Mouse (Mus musculus): ENCODE results near the gene Exoc5. TPM values are rescaled to one million over a fixed set of nuclear protein-coding genes. Genes with fewer than 3 reads are reported as not detected.
"Not testable (repeated sequence)": the region's sequence is repeated elsewhere in the genome, so short reads cannot be mapped to it uniquely, and the experiment has no call there.

Gene Exoc5
- polyA plus RNA-seq (2015; fragmentation: Nextera tagmentation; extraction: Ambion mirVana): 43.1 and 44.4 TPM in 2 replicates

GRCm38 (mm10) chr14:49066274-49066823 lies at the start of gene Exoc5:
Gene Exoc5, minus strand, starts transcription at chr14:49066653.
- H3K27me3 ChIP-seq: no peaks in the 10 kb centered on the region
- peak within 1 kb of the TSS; percentile 63 for H3K4me2 ChIP-seq
- H3K9me3 ChIP-seq: no peaks in the 10 kb centered on the region
- peak; percentile 92 for ATAC-seq (ENCODE audit: insufficient number of reproducible peaks, low FRiP score, low TSS enrichment, low read depth)
- peak within 1 kb of the TSS; percentile 93 for H3K9ac ChIP-seq
- under 1% methylated on average over 51 of the region's 53 CpGs for WGBS
- H3K4me3 ChIP-seq: peak within 1 kb of the TSS; percentile 92
- H3K36me3 ChIP-seq: no peaks in the 10 kb centered on the region
- peak within 1 kb of the TSS; percentile 99 for H3K27ac ChIP-seq
- peaks cover 17% of the 10 kb centered on the region for H3K4me1 ChIP-seq

- not testable (repeated sequence) for H3K9ac ChIP-seq; H3K4me1 ChIP-seq; H3K4me3 ChIP-seq; H3K27ac ChIP-seq; H3K36me3 ChIP-seq; H3K9me3 ChIP-seq; ATAC-seq (ENCODE audit: insufficient number of reproducible peaks, low FRiP score, low TSS enrichment, low read depth); H3K4me2 ChIP-seq; H3K27me3 ChIP-seq
- WGBS: 28% methylated on average over 1 of the region's 1 CpGs
Observed at GRCm38 (mm10) chr14:49091755-49092154, 25.3 kb upstream of the Exoc5 start.

GRCm38 (mm10) chr14:49091277-49091676 lies 24.8 kb upstream of the Exoc5 start:
- H3K36me3 ChIP-seq: peaks cover 3% of the 10 kb centered on the region; the same call in 1 of the 2 replicates
- H3K27me3 ChIP-seq: no peaks in the 10 kb centered on the region
- no peak overlapping the region for H3K4me2 ChIP-seq
- no peak overlapping the region for H3K4me3 ChIP-seq
- no peak overlapping the region for H3K9ac ChIP-seq
- H3K4me1 ChIP-seq: no peaks in the 10 kb centered on the region
- no peaks in the 10 kb centered on the region for H3K9me3 ChIP-seq
- no peak overlapping the region for H3K27ac ChIP-seq
- ATAC-seq (ENCODE audit: insufficient number of reproducible peaks, low FRiP score, low TSS enrichment, low read depth): no peak
- 85% methylated on average over 4 of the region's 4 CpGs for WGBS

- Histone ChIP-seq H3K9ac (no peak overlapping the region), H3K36me3 (peaks cover 6% of the 10 kb centered on the region; the same call in 1 of the 2 replicates), H3K4me3 (no peak overlapping the region), H3K27ac (no peak overlapping the region), H3K4me1 (no peaks in the 10 kb centered on the region), H3K4me2 (no peak overlapping the region), H3K27me3 (no peaks in the 10 kb centered on the region), H3K9me3 (no peaks in the 10 kb centered on the region)
- ATAC-seq (ENCODE audit: insufficient number of reproducible peaks, low FRiP score, low TSS enrichment, low read depth): no peak
- 35% methylated on average over 5 of the region's 5 CpGs for WGBS
Observed at GRCm38 (mm10) chr14:49090102-49090501, 23.6 kb upstream of the Exoc5 start.

- H3K4me1 ChIP-seq: no peaks in the 10 kb centered on the region
- ATAC-seq (ENCODE audit: insufficient number of reproducible peaks, low FRiP score, low TSS enrichment, low read depth): no peak
- no peak overlapping the region for H3K4me3 ChIP-seq
- peaks cover 8% of the 10 kb centered on the region; the same call in 1 of the 2 replicates for H3K36me3 ChIP-seq
- no peaks in the 10 kb centered on the region for H3K27me3 ChIP-seq
- no peak overlapping the region for H3K9ac ChIP-seq
- no peak overlapping the region for H3K27ac ChIP-seq
- no peak overlapping the region for H3K4me2 ChIP-seq
- 19% methylated on average over 6 of the region's 6 CpGs for WGBS
- H3K9me3 ChIP-seq: no peaks in the 10 kb centered on the region
Observed at GRCm38 (mm10) chr14:49089461-49090058, 23.1 kb upstream of the Exoc5 start.

GRCm38 (mm10) chr14:49088155-49089048 lies 21.9 kb upstream of the Exoc5 start:
- WGBS: 41% methylated on average over 14 of the region's 14 CpGs
- no peak overlapping the region for H3K9ac ChIP-seq
- H3K4me1 ChIP-seq: no peaks in the 10 kb centered on the region
- H3K4me3 ChIP-seq: no peak overlapping the region
- H3K9me3 ChIP-seq: no peaks in the 10 kb centered on the region
- no peak overlapping the region for H3K4me2 ChIP-seq
- H3K27ac ChIP-seq: no peak overlapping the region
- peaks cover 13% of the 10 kb centered on the region for H3K36me3 ChIP-seq
- ATAC-seq (ENCODE audit: insufficient number of reproducible peaks, low FRiP score, low TSS enrichment, low read depth): no peak
- no peaks in the 10 kb centered on the region for H3K27me3 ChIP-seq

GRCm38 (mm10) chr14:49086522-49086921 lies 20.1 kb upstream of the Exoc5 start:
- no peak overlapping the region for H3K4me3 ChIP-seq
- no peak overlapping the region for H3K27ac ChIP-seq
- 82% methylated on average over 4 of the region's 4 CpGs for WGBS
- no peak overlapping the region for H3K9ac ChIP-seq
- peaks cover 20% of the 10 kb centered on the region for H3K36me3 ChIP-seq
- ATAC-seq (ENCODE audit: insufficient number of reproducible peaks, low FRiP score, low TSS enrichment, low read depth): no peak
- no peak overlapping the region for H3K4me2 ChIP-seq
- no peaks in the 10 kb centered on the region for H3K27me3 ChIP-seq
- no peaks in the 10 kb centered on the region for H3K9me3 ChIP-seq
- H3K4me1 ChIP-seq: no peaks in the 10 kb centered on the region

- Histone ChIP-seq H3K4me1 (no peaks in the 10 kb centered on the region), H3K36me3 (peaks cover 26% of the 10 kb centered on the region), H3K9me3 (no peaks in the 10 kb centered on the region), H3K9ac (no peak overlapping the region), H3K27me3 (no peaks in the 10 kb centered on the region), H3K27ac (no peak overlapping the region), H3K4me2 (no peak overlapping the region), H3K4me3 (no peak overlapping the region)
- WGBS: 95% methylated on average over 2 of the region's 2 CpGs
- no peak for ATAC-seq (ENCODE audit: insufficient number of reproducible peaks, low FRiP score, low TSS enrichment, low read depth)
Observed at GRCm38 (mm10) chr14:49078820-49079219, 12.4 kb upstream of the Exoc5 start.

- H3K9me3 ChIP-seq: no peaks in the 10 kb centered on the region
- no peak overlapping the region for H3K4me2 ChIP-seq
- H3K4me1 ChIP-seq: no peaks in the 10 kb centered on the region
- no peaks in the 10 kb centered on the region for H3K27me3 ChIP-seq
- ATAC-seq (ENCODE audit: insufficient number of reproducible peaks, low FRiP score, low TSS enrichment, low read depth): no peak
- no peak overlapping the region for H3K4me3 ChIP-seq
- peaks cover 9% of the 10 kb centered on the region; the same call in 1 of the 2 replicates for H3K36me3 ChIP-seq
- WGBS: 77% methylated on average over 2 of the region's 2 CpGs
- H3K9ac ChIP-seq: no peak overlapping the region
- H3K27ac ChIP-seq: no peak overlapping the region
Observed at GRCm38 (mm10) chr14:49074361-49074760, 7.9 kb upstream of the Exoc5 start.

GRCm38 (mm10) chr14:49073896-49074295 lies 7.4 kb upstream of the Exoc5 start:
- Histone ChIP-seq H3K27ac (no peak overlapping the region), H3K4me1 (no peaks in the 10 kb centered on the region), H3K4me2 (no peak overlapping the region), H3K27me3 (no peaks in the 10 kb centered on the region), H3K9me3 (no peaks in the 10 kb centered on the region), H3K36me3 (peaks cover 7% of the 10 kb centered on the region; the same call in 1 of the 2 replicates), H3K9ac (no peak overlapping the region), H3K4me3 (no peak overlapping the region)
- WGBS: 90% methylated on average over 7 of the region's 7 CpGs
- no peak for ATAC-seq (ENCODE audit: insufficient number of reproducible peaks, low FRiP score, low TSS enrichment, low read depth)

- no peak overlapping the region for H3K27ac ChIP-seq
- no peaks in the 10 kb centered on the region for H3K9me3 ChIP-seq
- no peaks in the 10 kb centered on the region for H3K27me3 ChIP-seq
- 88% methylated on average over 2 of the region's 2 CpGs for WGBS
- no peak for ATAC-seq (ENCODE audit: insufficient number of reproducible peaks, low FRiP score, low TSS enrichment, low read depth)
- no peak overlapping the region for H3K9ac ChIP-seq
- H3K4me3 ChIP-seq: no peak overlapping the region
- H3K4me2 ChIP-seq: no peak overlapping the region
- peaks cover 7% of the 10 kb centered on the region; the same call in 1 of the 2 replicates for H3K36me3 ChIP-seq
- peaks cover 1% of the 10 kb centered on the region; the same call in 1 of the 2 replicates for H3K4me1 ChIP-seq
Observed at GRCm38 (mm10) chr14:49072837-49073236, 6.4 kb upstream of the Exoc5 start.
